In genomic region chr1:194881556-194882223, GRCm38 (mm10) we compare ENCODE assay signal across 15 mouse cellular contexts. TPM values are rescaled to one million over a fixed set of nuclear protein-coding genes. Genes with fewer than 3 reads are reported as not detected.
DNase-seq lines count a peak whose midpoint lies in the region; ATAC-seq and TF ChIP-seq lines count a peak whose summit lies in the region.
"Had no signal": no experiment of that assay in that cellular context is flagged by ENCODE, and none has a peak within 500 bp of the region (broad histone marks: within the 10 kb centered on the region; RNA-seq: fewer than 3 reads in every experiment).

No protein-coding gene starts in this region.

- peak overlapping the region; percentile 51; the same call in 1 of the 2 replicates for H3K27ac ChIP-seq in embryonic facial prominence, embryonic 15.5 days (replicated peaks)
- no peak overlapping the region for H3K27ac ChIP-seq in embryonic facial prominence, embryonic 10.5 days (replicated peaks)
- peak overlapping the region; percentile 83 for H3K27ac ChIP-seq in layer of hippocampus, adult 2 months
- H3K27ac ChIP-seq: hindbrain, embryonic 12.5 days; kidney, postnatal 0 days; liver, embryonic 12.5 days had no signal

- H3K36me3 ChIP-seq in embryonic facial prominence, embryonic 15.5 days = no peaks in the 10 kb centered on the region
- no peaks in the 10 kb centered on the region for H3K36me3 ChIP-seq in embryonic facial prominence, embryonic 10.5 days (replicated peaks)
- H3K36me3 ChIP-seq: heart, embryonic 12.5 days; hindbrain, embryonic 12.5 days; liver, embryonic 12.5 days had no signal

- ATAC-seq in embryonic facial prominence, embryonic 15.5 days (ENCODE audit: insufficient number of reproducible peaks, low FRiP score, low TSS enrichment, low read depth) = no peak
- ATAC-seq: intestine, embryonic 16.5 days; liver, embryonic 12.5 days had no signal

- H3K4me2 ChIP-seq in embryonic facial prominence, embryonic 15.5 days (replicated peaks) = no peak overlapping the region
- H3K4me2 ChIP-seq: heart, embryonic 12.5 days; hindbrain, embryonic 12.5 days; liver, embryonic 12.5 days had no signal

- H3K27me3 ChIP-seq in embryonic facial prominence, embryonic 15.5 days = no peaks in the 10 kb centered on the region
- 0 out of 2 replicates have a peak, but pooled peaks cover 4% of the 10 kb centered on the region for H3K27me3 ChIP-seq in embryonic facial prominence, embryonic 10.5 days (replicated peaks; ENCODE audit: low read depth, poor library complexity, severe bottlenecking)
- H3K27me3 ChIP-seq: heart, embryonic 12.5 days; hindbrain, embryonic 12.5 days; liver, embryonic 12.5 days had no signal

- peaks cover 9% of the 10 kb centered on the region for H3K4me1 ChIP-seq in embryonic facial prominence, embryonic 15.5 days
- peaks cover 8% of the 10 kb centered on the region for H3K4me1 ChIP-seq in embryonic facial prominence, embryonic 10.5 days

- DNase-seq in embryonic facial prominence, embryonic 10.5 days (ENCODE audit: low spot score) = no peak
- peak in 1 of 2 experiments; percentile 26 for DNase-seq in layer of hippocampus, adult 2 months (ENCODE audit: low spot score in 2 of 2)
- DNase-seq in layer of hippocampus, postnatal 25 days (ENCODE audit: extremely low spot score in 1 of 2, low spot score in 1 of 2) = no peak
- peak; percentile 20 for DNase-seq in testis, postnatal 14 days (ENCODE audit: low spot score)
- DNase-seq in testis, postnatal 10 days (ENCODE audit: low spot score) = no peak
- no peak for DNase-seq in urinary bladder, adult 18-20 months (ENCODE audit: low spot score in 2 of 2)
- DNase-seq: B cell, adult 2 months; cerebellum, adult 8-10 months; thymus, postnatal 4 days had no signal

- no peak overlapping the region for H3K9ac ChIP-seq in embryonic facial prominence, embryonic 15.5 days
- H3K9ac ChIP-seq: heart, embryonic 12.5 days; hindbrain, embryonic 12.5 days; liver, embryonic 12.5 days had no signal

- H3K4me3 ChIP-seq in embryonic facial prominence, embryonic 15.5 days (replicated peaks) = no peak overlapping the region
- no peak overlapping the region for H3K4me3 ChIP-seq in embryonic facial prominence, embryonic 10.5 days
- no peak overlapping the region for H3K4me3 ChIP-seq in layer of hippocampus, adult 2 months
- H3K4me3 ChIP-seq: heart, embryonic 12.5 days; hindbrain, embryonic 12.5 days; liver, embryonic 12.5 days had no signal

- TF ChIP-seq CTCF in layer of hippocampus, adult 2 months (conservative IDR thresholded peaks at IDR 0.05) = no peak

- no peaks in the 10 kb centered on the region for H3K9me3 ChIP-seq in embryonic facial prominence, embryonic 15.5 days (replicated peaks)
- no peaks in the 10 kb centered on the region for H3K9me3 ChIP-seq in embryonic facial prominence, embryonic 10.5 days
- H3K9me3 ChIP-seq: heart, embryonic 12.5 days; hindbrain, embryonic 12.5 days; liver, embryonic 12.5 days had no signal

RNA-seq across cellular contexts. Expression of gene Cd34, which starts 56.9 kb away (rescaled TPM):
- polyA plus RNA-seq in embryonic facial prominence, embryonic 15.5 days (2015; fragmentation: Nextera tagmentation; extraction: Ambion mirVana) = 124 and 138 TPM in 2 replicates
- 49.9 and 50.8 TPM in 2 replicates for polyA plus RNA-seq in embryonic facial prominence, embryonic 10.5 days (2016; fragmentation: Nextera tagmentation; extraction: Ambion mirVana)
- 10 to 100 TPM; 25.5 to 26.5 TPM for total RNA-seq in layer of hippocampus, adult 2 months (2021)
- total RNA-seq in layer of hippocampus, postnatal 25 days (2021) = 10 to 100 TPM; 29.8 to 35.4 TPM
